Mouse (Mus musculus) cerebellum, adult 8-10 months (tissue): Measurements from ENCODE around the gene Ttc9.
A peak's percentile ranks its signal among the peaks of the same experiment; 100 is the strongest.

Source experiments
- DNase-seq: peaks from one replicate; pipeline ENCODE4 v3.0.0; 2022

The Ttc9 gene

DNA sequence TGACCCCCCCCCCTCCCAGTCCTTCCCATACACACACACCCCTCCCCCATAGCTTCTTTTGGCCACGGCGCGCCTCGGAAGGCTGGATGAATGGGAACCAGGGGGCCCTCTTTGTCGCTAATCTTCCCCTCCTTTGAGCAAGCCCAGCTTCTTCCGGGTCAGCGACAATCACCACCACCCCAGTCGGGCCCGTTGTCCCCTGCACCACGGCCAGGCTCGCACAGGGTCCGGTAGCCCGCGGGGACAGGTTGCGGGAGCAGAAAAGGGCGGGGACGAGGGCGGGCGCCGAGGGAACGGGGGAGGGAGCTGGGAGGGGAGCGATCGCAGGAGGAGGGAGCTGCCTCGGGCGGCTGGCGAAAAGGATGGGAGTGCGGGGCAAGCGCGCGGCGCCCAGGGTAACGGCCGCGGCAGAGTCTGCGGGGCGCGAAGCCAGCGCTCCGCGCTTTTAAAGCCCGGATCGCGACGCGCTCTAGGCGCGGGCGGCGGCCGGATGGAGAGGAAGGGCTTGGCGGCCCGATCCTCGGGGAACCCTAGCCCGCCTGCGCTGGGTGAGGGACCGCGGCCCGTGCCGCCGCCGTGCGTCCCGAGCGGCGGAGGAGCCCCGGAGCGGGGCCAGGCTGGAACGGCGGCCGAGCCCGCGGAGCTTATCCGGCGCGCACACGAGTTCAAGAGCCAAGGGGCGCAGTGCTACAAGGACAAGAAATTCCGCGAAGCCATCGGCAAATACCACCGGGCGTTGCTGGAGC, at the start of gene Ttc9:
TSS of gene Ttc9 (plus strand) at position 335 of the 746 bp plus-strand sequence.
- DNase-seq = peak; percentile 72

GRCm38 (mm10) chr12:81594902-81595671, 36.0 kb upstream of the Ttc9 start, which contains the start of gene Med6:
Gene Med6, minus strand, starts transcription at chr12:81595008.
- DNase-seq = peak; percentile 91

DNA sequence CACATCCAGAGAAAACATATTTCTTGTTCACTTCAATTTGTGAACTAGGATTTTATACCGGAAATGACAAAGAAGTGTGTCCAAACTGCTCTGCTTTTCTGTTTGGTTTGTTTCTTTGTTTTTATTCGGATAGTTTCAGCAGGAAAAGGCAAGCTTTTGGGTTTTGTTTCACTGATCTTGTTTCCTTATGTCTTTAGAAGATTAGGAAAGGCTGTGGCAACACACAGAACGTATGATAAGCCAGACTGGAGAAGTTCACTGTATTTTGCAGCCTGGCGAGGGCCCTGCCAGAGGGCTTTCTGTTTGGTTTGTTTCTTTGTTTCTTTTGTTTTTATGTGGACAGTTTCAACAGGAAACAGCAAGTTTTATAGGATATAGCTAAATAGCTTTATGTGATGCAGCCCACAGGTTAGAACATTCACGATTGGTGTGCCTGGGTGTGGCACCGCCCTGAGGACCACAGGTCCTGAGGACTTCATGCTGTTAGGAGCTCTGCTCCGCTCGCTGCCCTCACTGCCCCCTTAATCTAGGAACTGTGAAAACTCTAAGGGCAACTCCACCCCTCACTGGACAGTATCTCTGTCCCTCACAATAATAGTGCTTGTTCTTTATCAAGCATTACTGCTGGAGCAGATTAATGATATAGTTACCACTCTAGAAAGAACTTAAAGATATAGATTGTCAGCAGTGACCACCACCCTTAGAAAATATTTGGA, 34.3 kb upstream of the Ttc9 start:
- DNase-seq = no peak

- DNase-seq = no peak
These were observed 25.9 kb upstream of the Ttc9 start for GRCm38 (mm10) chr12:81604995-81605784.

DNA sequence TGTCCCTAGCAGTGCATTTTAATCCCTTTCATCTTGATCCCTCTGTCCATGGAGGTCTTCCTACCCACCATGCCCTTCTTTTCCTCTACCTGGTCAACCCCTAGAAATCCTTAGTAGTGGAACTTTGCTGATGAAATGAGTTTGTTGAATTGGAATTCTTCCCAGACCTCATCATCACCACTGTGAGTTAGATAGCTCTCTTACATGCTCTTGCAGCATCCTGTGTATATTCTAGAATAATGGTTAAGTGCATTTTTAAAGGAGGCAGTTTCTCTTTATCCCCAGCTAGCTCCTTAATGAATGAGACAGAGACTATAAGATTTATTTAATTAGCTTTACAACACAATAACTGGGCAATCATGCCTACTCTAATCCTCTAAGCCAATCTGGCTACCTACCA, 21.6 kb upstream of the Ttc9 start:
- no peak for DNase-seq

- no peak for DNase-seq
These were observed 15.2 kb upstream of the Ttc9 start for GRCm38 (mm10) chr12:81615807-81616206.

DNA sequence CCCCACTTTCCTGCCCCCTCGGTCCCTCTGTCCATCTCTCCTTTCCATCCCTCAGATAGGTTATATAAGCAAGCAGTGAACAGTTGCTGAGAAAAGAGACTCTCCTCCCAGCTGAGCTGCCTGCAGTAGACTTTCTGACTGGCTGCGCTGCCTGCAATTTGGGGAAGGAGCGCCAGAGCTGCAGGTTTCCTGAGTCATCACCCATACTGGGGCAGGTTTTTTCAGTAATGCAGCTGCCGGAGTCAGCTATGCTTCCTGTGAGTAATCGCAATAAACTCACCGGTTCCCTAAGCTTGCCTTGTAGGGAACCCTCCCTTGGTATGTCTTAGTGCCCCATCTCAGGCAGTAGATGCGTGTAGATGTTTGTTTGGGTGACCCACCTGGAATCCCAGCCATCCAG, 14.1 kb upstream of the Ttc9 start:
- no peak for DNase-seq

GRCm38 (mm10) chr12:81619302-81619701, 11.7 kb upstream of the Ttc9 start:
- peak; percentile 88 for DNase-seq

DNA sequence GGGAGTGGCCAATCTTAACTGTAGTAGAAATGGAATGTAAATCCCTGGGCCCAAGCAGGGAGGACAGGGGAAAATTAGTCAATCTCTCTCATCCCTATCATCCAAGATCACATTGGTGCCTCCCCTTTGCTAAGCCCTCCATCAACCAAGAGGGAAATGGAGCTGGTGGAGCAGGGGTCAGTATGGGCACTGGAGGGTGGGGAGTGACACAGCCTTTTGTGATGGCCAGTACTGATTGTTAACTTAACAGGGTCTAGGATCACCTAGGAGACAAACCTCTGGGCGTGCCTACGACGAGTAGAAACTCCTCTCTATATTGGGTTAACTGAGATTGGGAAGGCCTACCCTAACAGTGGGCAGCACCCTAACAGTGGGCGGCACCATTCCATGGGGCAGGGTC, 7.7 kb upstream of the Ttc9 start:
- no peak for DNase-seq

- DNase-seq = peak; percentile 58
These were observed 4.7 kb upstream of the Ttc9 start for GRCm38 (mm10) chr12:81626226-81626861.

DNA sequence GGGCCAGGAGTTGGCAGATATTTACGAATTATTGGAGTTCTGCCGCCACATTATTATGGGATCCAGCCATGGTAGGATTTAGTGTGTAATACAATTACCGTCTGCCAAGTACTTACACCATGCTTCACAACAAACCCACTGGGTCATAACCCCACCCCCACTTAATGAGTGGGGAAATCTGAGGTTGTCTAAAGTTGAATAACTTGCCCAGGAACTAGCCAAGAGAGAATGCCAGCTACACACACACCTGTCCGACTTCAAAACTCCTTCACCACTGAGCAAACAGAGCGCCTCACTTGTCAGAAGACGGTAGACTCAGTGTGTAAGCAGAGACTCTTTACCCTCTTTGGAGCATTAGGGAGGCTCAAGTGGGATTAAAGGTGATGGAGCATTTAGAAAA, 3.6 kb upstream of the Ttc9 start:
- DNase-seq = no peak

DNA sequence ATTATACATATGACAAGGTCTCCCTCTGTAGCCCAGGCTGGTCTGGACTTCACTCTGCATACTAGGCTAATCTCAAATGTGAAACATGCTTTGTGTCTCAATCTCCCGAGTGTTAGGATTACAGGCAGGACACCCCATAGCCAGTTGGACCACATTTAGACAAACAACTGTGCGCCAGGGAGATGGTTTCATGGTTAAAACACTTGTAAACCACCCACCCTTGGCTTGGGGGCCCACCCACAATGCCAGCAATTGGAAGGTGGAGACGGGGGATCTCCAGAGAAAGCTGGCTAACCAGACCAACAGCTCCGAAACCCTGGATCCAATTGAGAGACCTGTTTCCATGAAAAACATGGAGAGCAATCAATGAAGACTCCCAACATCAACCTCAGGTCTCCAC, 3.0 kb upstream of the Ttc9 start:
- no peak for DNase-seq

- peak; percentile 76 for DNase-seq
These were observed 532 bp upstream of the Ttc9 start for GRCm38 (mm10) chr12:81630520-81630914.

- no peak for DNase-seq
These were observed 782 bp downstream of the Ttc9 start for GRCm38 (mm10) chr12:81631661-81632401.

DNA sequence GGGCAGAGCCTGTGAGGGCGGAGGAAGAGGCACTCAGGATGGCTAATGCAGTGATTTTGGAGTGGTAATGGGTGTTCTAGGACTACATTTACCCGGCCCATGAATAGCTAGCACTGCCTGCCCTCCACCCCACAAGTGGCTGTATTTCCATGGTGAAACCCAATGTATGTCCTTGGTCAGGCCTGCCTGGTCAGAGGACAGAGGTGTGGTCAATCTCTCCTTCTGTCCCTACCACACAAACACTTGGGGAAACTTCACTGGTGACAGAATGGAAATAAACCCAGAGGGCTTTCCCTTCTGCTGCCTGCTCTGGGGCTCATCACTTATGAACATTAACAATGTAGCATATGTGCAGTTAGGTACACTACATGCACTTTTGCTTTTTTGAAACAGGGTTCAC, 2.2 kb downstream of the Ttc9 start:
- DNase-seq = no peak

DNA sequence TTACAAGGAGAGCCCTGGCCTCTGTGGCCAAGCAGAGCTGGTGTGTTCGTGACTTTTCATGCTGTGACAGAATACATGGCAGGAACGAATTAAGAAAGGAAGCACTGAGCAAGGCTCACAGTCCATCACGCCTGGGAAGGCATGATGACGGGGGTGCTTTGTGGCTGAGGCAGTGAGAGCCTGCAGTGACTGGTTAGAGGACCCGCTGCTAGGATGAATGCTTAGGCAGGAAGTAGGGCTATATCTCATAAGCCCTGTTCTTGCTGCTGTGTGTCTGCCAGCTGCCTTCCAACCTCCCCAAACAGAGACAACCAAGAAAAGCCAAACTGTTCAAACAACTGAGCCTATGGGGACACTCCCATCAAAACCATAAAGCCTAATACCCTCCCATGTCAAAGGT, 9.6 kb downstream of the Ttc9 start:
- DNase-seq = no peak

DNA sequence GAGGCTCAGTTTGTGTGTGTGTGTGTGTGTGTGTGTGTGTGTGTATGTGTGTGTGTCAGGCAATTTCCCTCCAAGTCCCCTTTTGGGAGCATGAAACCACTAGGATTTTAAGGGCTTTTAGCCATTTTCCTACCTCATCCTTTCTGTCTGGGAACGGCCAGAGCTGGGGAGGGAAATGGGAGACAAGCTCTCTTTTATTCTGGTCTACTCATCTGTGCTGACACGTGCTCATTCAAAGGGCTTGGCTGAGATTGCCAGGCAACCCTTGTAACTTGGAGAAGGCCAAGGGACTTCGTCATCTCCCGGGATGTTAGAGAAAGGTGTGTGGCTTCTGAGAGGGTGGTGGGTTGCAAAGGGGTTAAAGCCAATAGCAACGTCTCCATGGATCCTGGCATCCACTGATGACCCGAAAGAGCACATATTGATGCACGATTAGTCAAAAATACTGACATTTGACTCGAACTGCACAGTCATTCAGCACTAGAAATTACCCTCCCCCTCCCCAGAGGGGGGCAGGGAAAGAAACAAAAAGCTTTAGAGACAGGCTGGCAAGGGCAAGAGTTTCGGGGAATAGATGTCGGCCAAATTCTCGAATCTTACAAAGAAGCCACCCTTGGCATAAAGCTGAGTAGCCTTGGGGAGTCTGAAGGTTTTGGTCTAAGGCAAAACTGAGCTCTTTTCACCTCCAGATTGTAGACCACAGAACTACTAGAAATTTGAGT, 11.5 kb downstream of the Ttc9 start:
- no peak for DNase-seq

DNA sequence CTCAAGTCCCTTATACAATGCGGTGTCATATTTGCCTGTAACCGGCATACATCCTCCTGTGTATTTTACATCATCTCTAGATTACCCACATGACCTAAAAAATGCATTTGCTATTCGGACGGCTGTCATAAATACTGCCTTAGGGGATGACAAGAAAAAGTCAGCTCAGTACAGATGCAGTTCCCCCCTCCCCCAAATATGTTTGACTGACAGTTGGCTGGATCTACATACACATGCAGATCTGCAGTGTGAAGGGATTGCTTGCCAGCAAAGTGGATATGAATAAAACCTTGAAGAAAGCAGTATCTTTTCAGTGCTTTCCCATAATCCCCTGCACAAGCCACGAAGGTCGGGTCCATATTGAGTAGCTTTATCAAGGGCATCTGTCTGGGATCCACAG, 15.8 kb downstream of the Ttc9 start:
- no peak for DNase-seq

DNA sequence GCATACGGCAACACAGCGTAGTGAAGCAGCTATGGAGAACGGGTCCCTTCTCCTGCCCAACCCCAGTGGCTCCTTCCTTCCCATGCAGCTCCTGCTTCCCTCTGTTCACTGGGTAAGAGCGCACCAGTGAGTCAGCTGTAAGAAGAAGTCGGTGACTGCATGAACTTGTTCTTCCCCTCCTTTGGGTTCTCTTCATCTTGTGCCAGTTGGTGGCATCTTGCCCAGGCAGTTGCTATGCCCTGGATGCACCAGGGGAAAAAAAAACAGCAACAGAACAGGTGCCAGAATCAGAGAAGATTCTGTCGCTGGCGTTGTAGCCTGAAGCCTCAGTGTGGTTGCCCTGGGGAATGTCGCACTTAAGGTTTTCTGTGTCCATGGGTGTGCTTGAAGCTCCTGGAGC, 22.3 kb downstream of the Ttc9 start:
- peak; percentile 32 for DNase-seq

DNA sequence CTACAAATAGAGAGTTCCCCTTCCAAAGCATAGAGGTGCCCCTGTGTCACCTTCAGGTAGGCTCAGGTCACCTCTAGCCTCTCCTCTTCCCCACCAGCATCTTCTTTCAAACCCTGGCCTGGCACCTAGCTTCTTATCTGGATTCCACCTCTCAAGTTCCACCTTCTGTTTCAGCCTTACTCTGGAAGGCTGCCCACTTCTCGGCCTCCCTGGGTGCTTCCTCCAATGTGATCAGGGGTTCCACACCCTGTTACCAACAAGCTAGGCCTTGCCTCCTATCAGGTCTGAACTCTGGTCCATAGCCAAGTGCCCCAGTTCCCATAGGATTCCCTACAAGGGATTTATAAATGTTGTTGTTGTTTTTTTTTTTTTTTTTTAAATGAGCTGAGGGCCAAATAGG, 26.3 kb downstream of the Ttc9 start:
- peak; percentile 33 for DNase-seq

GRCm38 (mm10) chr12:81658086-81658485, 27.0 kb downstream of the Ttc9 start:
- no peak for DNase-seq
